11 mouse cellular contexts compared by ENCODE assay signal in genomic region chr8:77227742-77228141, GRCm38 (mm10).
A peak's percentile ranks its signal among the peaks of the same experiment; 100 is the strongest.
DNase-seq lines count a peak whose midpoint lies in the region; ATAC-seq and TF ChIP-seq lines count a peak whose summit lies in the region.
"Had no signal": no experiment of that assay in that cellular context is flagged by ENCODE, and none has a peak within 500 bp of the region (broad histone marks: within the 10 kb centered on the region; RNA-seq: fewer than 3 reads in every experiment).

No protein-coding gene starts in this region.

- H3K4me3 ChIP-seq in heart, embryonic 16.5 days (ENCODE audit: low read length) = no peak overlapping the region
- no peak overlapping the region for H3K4me3 ChIP-seq in stomach, postnatal 0 days (ENCODE audit: low read depth, low read length)

- peaks cover 14% of the 10 kb centered on the region for H3K4me1 ChIP-seq in heart, embryonic 16.5 days (ENCODE audit: control insufficient read depth, insufficient read depth, low read length)
- H3K4me1 ChIP-seq in stomach, postnatal 0 days (replicated peaks; ENCODE audit: control insufficient read depth, insufficient read depth) = no peaks in the 10 kb centered on the region

- H3K4me2 ChIP-seq in heart, embryonic 16.5 days (ENCODE audit: low read depth, low read length) = no peak overlapping the region
- no peak overlapping the region for H3K4me2 ChIP-seq in stomach, postnatal 0 days (replicated peaks; ENCODE audit: low read depth)

- intact Hi-C loops in heart, postnatal 36 days (cut with DNase I) = no loop called here

- WGBS in heart, embryonic 16.5 days = 74% methylated on average over 5 of the region's 5 CpGs
- WGBS in stomach, postnatal 0 days = 74% methylated on average over 5 of the region's 5 CpGs

- H3K27ac ChIP-seq in heart, embryonic 16.5 days (ENCODE audit: low read length) = no peak overlapping the region
- no peak overlapping the region for H3K27ac ChIP-seq in stomach, postnatal 0 days (replicated peaks)

- no peaks in the 10 kb centered on the region for H3K9me3 ChIP-seq in heart, embryonic 16.5 days (replicated peaks; ENCODE audit: control insufficient read depth, low read length)
- H3K9me3 ChIP-seq in stomach, postnatal 0 days (ENCODE audit: control insufficient read depth, low read length) = no peaks in the 10 kb centered on the region

- TF ChIP-seq EP300 in stomach, postnatal 0 days (optimal IDR thresholded peaks at IDR 0.05) = no peak

- no peak overlapping the region for H3K9ac ChIP-seq in heart, embryonic 16.5 days (ENCODE audit: low read length)
- no peak overlapping the region for H3K9ac ChIP-seq in stomach, postnatal 0 days (ENCODE audit: low read length)

- DNase-seq in heart, postnatal 36 days = no peak
- DNase-seq in retina, postnatal 1 day = peak; percentile 6
- DNase-seq in retina, embryonic 14.5 days (ENCODE audit: low spot score) = no peak
- peak; percentile 89 to 92 for DNase-seq in lung, adult 18-20 months
- peak; percentile 45 for DNase-seq in stomach, postnatal 0 days (ENCODE audit: low spot score)
- no peak for DNase-seq in ovary, adult 18-20 months (ENCODE audit: low spot score)
- no peak for DNase-seq in spleen, postnatal 10 days (ENCODE audit: low spot score in 2 of 2)
- DNase-seq: adrenal gland, postnatal 10 days; embryo, embryonic 11 days; kidney, adult 2 months had no signal

- H3K27me3 ChIP-seq in heart, embryonic 16.5 days (ENCODE audit: control insufficient read depth, insufficient read depth, low read length) = no peaks in the 10 kb centered on the region
- no peaks in the 10 kb centered on the region for H3K27me3 ChIP-seq in stomach, postnatal 0 days (ENCODE audit: control insufficient read depth, insufficient read depth, low read length)

- ATAC-seq in heart, embryonic 16.5 days (replicated peaks; ENCODE audit: extremely low read depth, insufficient read depth, low FRiP score) = peak; percentile 68
- ATAC-seq in stomach, postnatal 0 days (ENCODE audit: low FRiP score, low TSS enrichment) = 0 out of 2 replicates have a peak, but pooled peaks have one; percentile 54

- no peak for TF ChIP-seq CTCF in stomach, postnatal 0 days (IDR thresholded peaks at IDR 0.05; ENCODE audit: low read depth)

- no peaks in the 10 kb centered on the region for H3K36me3 ChIP-seq in heart, embryonic 16.5 days (ENCODE audit: control insufficient read depth, insufficient read depth)
- H3K36me3 ChIP-seq in stomach, postnatal 0 days (ENCODE audit: control insufficient read depth, insufficient read depth, low read length) = no peaks in the 10 kb centered on the region

Comparison
In these comparisons a context has a peak if more than half of its experiments do, and no peak if none do; other contexts are left out.
1. DNase-seq: peak in retina, postnatal 1 day (single experiment), lung, adult 18-20 months (2 of 2) and stomach, postnatal 0 days (single experiment); none in heart, postnatal 36 days (0 of 2), retina, embryonic 14.5 days (single experiment), ovary, adult 18-20 months (single experiment) and spleen, postnatal 10 days (0 of 2).